Mouse (Mus musculus) embryo, embryonic 10 days (tissue): ENCODE measurements around the gene Eprs.
"Not testable (repeated sequence)": the region's sequence is repeated elsewhere in the genome, so short reads cannot be mapped to it uniquely, and the experiment has no call there.

Experiments used
- DNase-seq: peaks from one replicate; pipeline ENCODE4 v3.0.0-alpha.2; 2015; ENCODE audit warnings: low spot score

Gene Eprs

GRCm38 (mm10) chr1:185362677-185363520 is at the start of gene Eprs:
TSS of gene Eprs (plus strand) at chr1:185363044.
- DNase-seq = peak; percentile 100

GRCm38 (mm10) chr1:185314546-185314945 is 48.3 kb upstream of the Eprs start:
- DNase-seq = no peak

- DNase-seq = no peak
Observed at GRCm38 (mm10) chr1:185315846-185316568, 46.8 kb upstream of the Eprs start.

DNA sequence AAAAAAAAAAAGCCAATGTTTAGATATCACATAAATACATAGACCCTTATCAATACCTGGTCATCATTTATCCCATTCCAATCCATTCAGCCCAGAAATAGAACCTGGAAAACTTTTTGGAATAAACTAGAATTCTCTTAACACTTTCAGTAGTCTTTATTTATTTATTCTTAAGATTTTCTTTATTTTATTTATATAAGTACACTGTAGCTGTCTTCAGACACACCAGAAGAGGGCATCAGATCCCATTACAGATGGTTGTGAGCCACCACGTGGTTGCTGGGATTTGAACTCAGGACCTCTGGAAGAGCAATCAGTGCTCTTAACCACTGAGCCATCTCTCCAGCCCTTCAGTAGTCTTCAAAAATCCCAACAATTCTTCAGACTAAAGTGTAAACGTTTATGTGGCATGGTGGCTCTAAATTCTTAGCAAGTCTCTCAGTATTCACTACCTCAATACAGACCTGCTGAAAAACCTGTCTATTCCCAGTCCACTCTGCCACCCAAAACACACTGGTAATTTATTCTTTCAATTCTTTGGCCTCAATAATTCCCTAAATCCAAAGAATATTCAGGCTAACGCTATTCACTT is 35.0 kb upstream of the Eprs start:
- not testable (repeated sequence) for DNase-seq

GRCm38 (mm10) chr1:185328721-185329610 is 33.9 kb upstream of the Eprs start, which contains the start of gene Iars2:
TSS of gene Iars2 (minus strand) at chr1:185329396.
- peak; percentile 93 for DNase-seq

GRCm38 (mm10) chr1:185329851-185330250 is 33.0 kb upstream of the Eprs start:
- DNase-seq = no peak

DNA sequence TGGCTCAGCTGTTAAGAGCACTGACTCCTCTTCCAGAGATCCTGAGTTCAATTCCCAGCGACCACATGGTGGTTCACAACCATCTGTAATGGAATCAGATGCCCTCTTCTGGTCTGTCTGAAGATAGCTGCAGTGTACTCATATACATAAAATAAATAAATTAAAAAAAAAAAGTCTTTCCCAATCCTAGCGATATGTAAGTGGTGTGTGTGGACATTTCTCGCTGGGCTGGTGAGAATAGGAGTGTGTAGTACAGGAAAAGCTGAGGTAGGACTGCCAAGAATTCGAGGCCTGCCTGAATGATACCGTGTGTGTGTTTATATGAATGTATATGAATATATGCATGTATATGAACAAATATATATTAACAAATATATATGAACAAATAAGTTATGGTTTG is 31.5 kb upstream of the Eprs start:
- DNase-seq = no peak

DNA sequence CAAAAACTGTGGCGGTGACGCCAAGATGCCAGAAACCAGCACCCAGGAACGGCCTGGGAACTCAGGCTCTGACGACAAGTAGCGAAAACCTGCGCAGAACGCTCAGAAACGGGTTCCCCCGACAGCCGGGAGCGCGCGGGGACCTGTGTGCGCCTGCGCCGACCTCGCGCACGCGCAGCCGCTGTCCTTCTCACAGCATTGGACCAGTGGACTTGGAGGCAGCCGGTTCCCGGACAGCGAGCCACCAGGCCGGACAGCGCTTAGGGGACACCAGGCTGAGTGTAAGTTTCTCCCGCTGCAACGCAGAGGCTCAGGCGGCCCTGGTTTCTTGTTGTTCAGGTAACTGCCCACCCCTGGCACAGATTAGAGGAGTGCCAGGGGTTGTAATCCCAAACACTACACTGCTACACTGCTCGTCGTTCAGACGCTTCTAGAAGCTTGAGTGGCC is 30.8 kb upstream of the Eprs start, which contains the start of gene Bpnt1:
TSS of gene Bpnt1 (plus strand) at position 167 of the 448 bp plus-strand sequence.
- peak; percentile 96 for DNase-seq

GRCm38 (mm10) chr1:185333651-185334050 is 29.2 kb upstream of the Eprs start:
- DNase-seq = no peak

DNA sequence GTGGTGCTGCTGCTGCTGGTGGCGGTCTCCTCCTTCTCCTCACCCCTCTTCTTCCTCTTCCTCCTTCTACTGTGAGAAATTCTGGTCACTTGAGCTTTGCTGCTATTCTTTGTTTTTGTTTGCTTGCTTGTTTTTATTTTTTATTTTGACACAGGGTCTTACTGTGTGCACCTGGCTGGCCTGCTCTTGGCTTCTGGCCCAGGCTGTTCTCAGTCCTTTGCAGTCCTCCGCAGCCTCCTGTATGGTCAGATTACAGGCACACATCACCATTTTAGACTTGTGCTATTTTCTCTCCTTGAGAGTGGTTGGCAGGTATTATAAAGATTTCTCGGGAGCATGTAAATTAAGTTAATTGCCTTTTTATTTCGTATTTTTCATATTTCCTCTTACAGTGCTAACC is 28.7 kb upstream of the Eprs start:
- no peak for DNase-seq

DNA sequence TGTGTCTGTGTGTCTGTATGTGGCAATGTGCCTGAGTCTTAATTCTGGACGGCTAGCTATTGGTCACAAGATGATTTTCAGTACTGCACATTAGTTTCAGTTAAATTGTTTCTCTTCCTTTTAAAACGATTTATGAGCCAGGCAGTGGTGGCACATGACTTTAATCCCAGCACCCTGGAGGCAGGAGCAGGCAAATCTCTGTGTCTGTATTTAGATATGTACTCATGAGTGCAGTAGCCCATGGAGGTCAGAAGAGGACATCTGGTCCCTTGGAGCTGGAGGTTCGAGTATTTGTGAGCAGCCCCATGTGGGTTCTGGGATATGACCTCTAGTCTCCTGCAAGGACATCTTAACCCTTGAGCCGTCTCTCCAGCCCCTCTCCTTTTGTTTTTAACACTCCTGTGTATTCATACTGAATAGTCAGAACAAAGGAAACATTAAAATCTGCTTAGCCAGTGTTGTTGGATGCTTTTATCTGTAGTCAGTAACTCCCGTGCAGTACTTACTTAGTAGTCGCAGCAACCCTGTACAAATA is 27.5 kb upstream of the Eprs start:
- DNase-seq = no peak

GRCm38 (mm10) chr1:185336535-185336934 is 26.3 kb upstream of the Eprs start:
- DNase-seq = no peak

- no peak for DNase-seq
Observed at GRCm38 (mm10) chr1:185342441-185342840, 20.4 kb upstream of the Eprs start.

DNA sequence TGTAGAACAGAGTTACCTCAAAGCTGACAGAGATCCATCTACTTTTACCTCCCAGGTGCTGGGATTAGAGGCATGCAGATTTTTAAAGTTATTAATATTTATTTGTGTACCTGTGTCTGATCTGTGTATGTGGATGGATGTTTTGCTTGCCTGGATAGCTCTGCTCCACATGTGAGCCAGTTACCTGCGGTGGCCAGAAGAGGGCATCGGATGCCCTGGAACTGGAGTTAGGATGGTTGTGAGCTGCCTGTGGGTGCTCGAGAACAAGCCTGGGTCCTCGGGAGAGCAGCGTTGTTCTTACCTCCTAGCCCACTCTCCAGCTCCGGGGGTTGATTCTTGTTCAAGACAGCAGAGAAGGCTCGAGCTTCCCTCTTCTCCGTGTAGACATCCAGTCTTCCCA is 19.4 kb upstream of the Eprs start:
- peak; percentile 25 for DNase-seq

DNA sequence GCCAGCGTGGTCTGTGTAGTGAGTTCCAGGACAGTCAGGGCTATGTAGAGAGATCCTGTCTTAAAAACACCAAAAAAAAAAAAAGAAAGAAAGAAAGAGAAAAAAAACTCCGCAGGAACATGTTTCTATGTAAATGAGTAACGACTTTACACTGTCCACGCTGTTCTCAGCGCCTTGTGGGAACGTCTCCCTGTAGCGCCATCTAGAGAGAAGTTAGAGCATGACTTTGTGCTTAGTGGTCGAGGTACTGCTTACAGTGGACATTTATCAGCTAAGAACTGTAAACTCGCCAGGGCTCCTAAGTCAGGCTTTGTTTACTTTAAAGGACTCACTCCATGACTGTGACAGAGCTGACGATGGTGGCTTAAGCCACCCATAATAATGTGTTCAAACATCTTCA is 16.7 kb upstream of the Eprs start:
- DNase-seq = peak; percentile 50

- DNase-seq = no peak
Observed at GRCm38 (mm10) chr1:185349741-185350140, 13.1 kb upstream of the Eprs start.

GRCm38 (mm10) chr1:185350611-185351010 is 12.2 kb upstream of the Eprs start:
- DNase-seq = no peak

- DNase-seq = no peak
Observed at GRCm38 (mm10) chr1:185352151-185352550, 10.7 kb upstream of the Eprs start.

GRCm38 (mm10) chr1:185353351-185353750 is 9.5 kb upstream of the Eprs start:
- no peak for DNase-seq

GRCm38 (mm10) chr1:185354731-185355130 is 8.1 kb upstream of the Eprs start:
- DNase-seq = no peak

- no peak for DNase-seq
Observed at GRCm38 (mm10) chr1:185356246-185356645, 6.6 kb upstream of the Eprs start.
